ENCODE assay signal across 16 mouse cellular contexts in the genomic region with DNA sequence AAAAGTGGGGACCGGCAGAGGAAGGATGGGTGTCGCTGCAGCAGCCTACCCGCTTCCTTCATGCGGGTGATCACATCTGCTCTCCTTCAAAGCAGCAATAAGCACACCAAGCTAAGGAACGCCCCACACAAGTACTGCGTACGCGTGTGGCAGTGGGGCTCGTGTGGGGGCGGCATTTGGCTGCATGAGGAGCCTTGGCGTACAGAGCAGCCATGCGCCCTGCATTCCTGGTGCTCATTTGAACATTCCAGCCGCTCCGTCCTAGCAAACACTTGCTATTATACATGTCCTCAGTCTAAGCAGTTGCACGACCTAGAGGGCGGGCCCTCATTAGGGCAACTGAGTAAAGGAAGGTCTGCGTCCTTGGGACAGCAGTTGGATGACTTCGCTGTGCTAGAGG. TPM values are rescaled to one million over a fixed set of nuclear protein-coding genes. Genes with fewer than 3 reads are reported as not detected.
DNase-seq lines count a peak whose midpoint lies in the region; ATAC-seq and TF ChIP-seq lines count a peak whose summit lies in the region.
"Had no signal": no experiment of that assay in that cellular context is flagged by ENCODE, and none has a peak within 500 bp of the region (broad histone marks: within the 10 kb centered on the region; RNA-seq: fewer than 3 reads in every experiment).

No protein-coding gene starts in this region.

- peak; percentile 89 for ATAC-seq in frontal cortex, adult (ENCODE audit: low TSS enrichment)
- peak; percentile 62 for ATAC-seq in lung, postnatal 0 days
- ATAC-seq in midbrain, postnatal 0 days (ENCODE audit: low FRiP score) = no peak
- ATAC-seq: hindbrain, postnatal 0 days had no signal

- no peak overlapping the region for H3K4me2 ChIP-seq in lung, postnatal 0 days (replicated peaks; ENCODE audit: low read depth, low read length)
- H3K4me2 ChIP-seq in midbrain, postnatal 0 days (ENCODE audit: low read depth, low read length, poor library complexity, severe bottlenecking) = no peak overlapping the region
- H3K4me2 ChIP-seq: embryonic facial prominence, embryonic 12.5 days; heart, embryonic 15.5 days; midbrain, embryonic 12.5 days; neural tube, embryonic 13.5 days; stomach, embryonic 15.5 days had no signal

- H3K4me3 ChIP-seq in lung, postnatal 0 days (ENCODE audit: low read depth, low read length) = no peak overlapping the region
- H3K4me3 ChIP-seq in midbrain, postnatal 0 days (ENCODE audit: low read depth, low read length) = no peak overlapping the region
- H3K4me3 ChIP-seq: embryonic facial prominence, embryonic 12.5 days; heart, embryonic 15.5 days; midbrain, embryonic 12.5 days; neural tube, embryonic 13.5 days; stomach, embryonic 15.5 days had no signal

- TF ChIP-seq EP300 in lung, postnatal 0 days (IDR thresholded peaks at IDR 0.05) = no peak

- no peak for TF ChIP-seq CTCF in lung, postnatal 0 days (IDR thresholded peaks at IDR 0.05)
- TF ChIP-seq CTCF in midbrain, postnatal 0 days (IDR thresholded peaks at IDR 0.05) = no peak

- no peak overlapping the region for H3K9ac ChIP-seq in lung, postnatal 0 days (replicated peaks; ENCODE audit: low read depth)
- no peak overlapping the region for H3K9ac ChIP-seq in midbrain, postnatal 0 days (replicated peaks; ENCODE audit: low read length, poor library complexity, severe bottlenecking)
- H3K9ac ChIP-seq: embryonic facial prominence, embryonic 12.5 days; heart, embryonic 15.5 days; midbrain, embryonic 12.5 days; neural tube, embryonic 13.5 days; stomach, embryonic 15.5 days had no signal

- no peaks in the 10 kb centered on the region for H3K9me3 ChIP-seq in lung, postnatal 0 days (ENCODE audit: low read length)
- no peaks in the 10 kb centered on the region for H3K9me3 ChIP-seq in midbrain, postnatal 0 days (ENCODE audit: low read length)
- H3K9me3 ChIP-seq: embryonic facial prominence, embryonic 12.5 days; heart, embryonic 15.5 days; midbrain, embryonic 12.5 days; neural tube, embryonic 13.5 days; stomach, embryonic 15.5 days had no signal

- WGBS in lung, postnatal 0 days = 57% methylated on average over 18 of the region's 18 CpGs
- WGBS in midbrain, postnatal 0 days = 90% methylated on average over 18 of the region's 18 CpGs

- H3K36me3 ChIP-seq in lung, postnatal 0 days (ENCODE audit: insufficient read depth, low read length) = no peaks in the 10 kb centered on the region
- H3K36me3 ChIP-seq in midbrain, postnatal 0 days (ENCODE audit: insufficient read depth, low read length) = no peaks in the 10 kb centered on the region
- H3K36me3 ChIP-seq: embryonic facial prominence, embryonic 12.5 days; heart, embryonic 15.5 days; midbrain, embryonic 12.5 days; neural tube, embryonic 13.5 days; stomach, embryonic 15.5 days had no signal

- H3K27ac ChIP-seq in lung, postnatal 0 days (ENCODE audit: low read length) = no peak overlapping the region
- no peak overlapping the region for H3K27ac ChIP-seq in midbrain, postnatal 0 days (ENCODE audit: low read depth, low read length)
- H3K27ac ChIP-seq: embryonic facial prominence, embryonic 12.5 days; hindbrain, postnatal 0 days; midbrain, embryonic 12.5 days; neural tube, embryonic 13.5 days; stomach, embryonic 15.5 days had no signal

- H3K4me1 ChIP-seq in lung, postnatal 0 days (ENCODE audit: insufficient read depth, low read depth, low read length) = 0 out of 2 replicates have a peak, but pooled peaks cover 5% of the 10 kb centered on the region
- H3K4me1 ChIP-seq in midbrain, postnatal 0 days (ENCODE audit: insufficient read depth, low read length) = no peaks in the 10 kb centered on the region
- H3K4me1 ChIP-seq: embryonic facial prominence, embryonic 12.5 days; midbrain, embryonic 12.5 days; stomach, embryonic 15.5 days had no signal

- H3K27me3 ChIP-seq in lung, postnatal 0 days (replicated peaks; ENCODE audit: insufficient read depth, low read length) = no peaks in the 10 kb centered on the region
- H3K27me3 ChIP-seq in midbrain, postnatal 0 days (ENCODE audit: insufficient read depth, low read length) = no peaks in the 10 kb centered on the region
- H3K27me3 ChIP-seq: heart, embryonic 15.5 days; neural tube, embryonic 13.5 days; stomach, embryonic 15.5 days had no signal

- DNase-seq in frontal cortex, postnatal 25 days (ENCODE audit: low spot score in 2 of 2) = no peak
- DNase-seq in lung, postnatal 0 days (ENCODE audit: low spot score) = peak; percentile 46
- no peak for DNase-seq in lung, postnatal 25 days (ENCODE audit: low spot score)
- DNase-seq in kidney, adult 9 months = peak; percentile 44
- DNase-seq in lung, postnatal 10 days = peak; percentile 24
- no peak for DNase-seq in adipocyte (ENCODE audit: low spot score)
- DNase-seq in midbrain, postnatal 0 days (ENCODE audit: low spot score) = no peak
- DNase-seq: adrenal gland, postnatal 10 days; cerebellum, adult 11 months had no signal

RNA-seq across cellular contexts. Expression of a gene that starts 49.1 kb away (rescaled TPM):
- 6.9 and 10.2 TPM in 2 replicates for polyA plus RNA-seq in lung, postnatal 0 days (2015; fragmentation: Nextera tagmentation; extraction: Ambion mirVana)
- total RNA-seq in midbrain, postnatal 0 days (2014; rRNA removed) = 9.1 and 16.6 TPM in 2 replicates
- 5.9 and 6.0 TPM in 2 replicates for polyA plus RNA-seq in midbrain, postnatal 0 days (2015; fragmentation: Nextera tagmentation; extraction: Ambion mirVana)

Comparison
In these comparisons a context has a peak if more than half of its experiments do, and no peak if none do; other contexts are left out.
1. DNase-seq: peak in lung, postnatal 0 days (single experiment), kidney, adult 9 months (single experiment) and lung, postnatal 10 days (single experiment); none in frontal cortex, postnatal 25 days (0 of 2), lung, postnatal 25 days (single experiment), adipocyte (single experiment) and midbrain, postnatal 0 days (single experiment).